Mouse (Mus musculus): ENCODE results near the gene Insr. TPM values are rescaled to one million over a fixed set of nuclear protein-coding genes. Genes with fewer than 3 reads are reported as not detected.

Insr gene
- polyA plus RNA-seq (2014; fragmentation: Illumina TruSeq; extraction: RNeasy Lipid Tissue Mini Kit (QIAGEN cat#74804); ENCODE audit: low read depth, low replicate concordance), result 7.8 TPM

GRCm38 (mm10) chr8:3278934-3279720, at the start of gene Insr:
Gene Insr, minus strand, starts transcription at chr8:3279617.

Other genes starting within 250 kb of the Insr start
- gene A430078G23Rik, start 73.8 kb upstream of the Insr start, polyA plus RNA-seq (2014; fragmentation: Illumina TruSeq; extraction: RNeasy Lipid Tissue Mini Kit (QIAGEN cat#74804); ENCODE audit: low read depth, low replicate concordance), result not detected
- gene Arhgef18, start 113.4 kb upstream of the Insr start, polyA plus RNA-seq (2014; fragmentation: Illumina TruSeq; extraction: RNeasy Lipid Tissue Mini Kit (QIAGEN cat#74804); ENCODE audit: low read depth, low replicate concordance), result 3.2 TPM
- gene Pex11g, start 188.1 kb upstream of the Insr start, polyA plus RNA-seq (2014; fragmentation: Illumina TruSeq; extraction: RNeasy Lipid Tissue Mini Kit (QIAGEN cat#74804); ENCODE audit: low read depth, low replicate concordance), result 3.4 TPM
- gene Tex45, start 191.2 kb upstream of the Insr start, polyA plus RNA-seq (2014; fragmentation: Illumina TruSeq; extraction: RNeasy Lipid Tissue Mini Kit (QIAGEN cat#74804); ENCODE audit: low read depth, low replicate concordance), result 29.3 TPM
- 0.27 TPM for gene Zfp358, start 213.5 kb upstream of the Insr start, polyA plus RNA-seq (2014; fragmentation: Illumina TruSeq; extraction: RNeasy Lipid Tissue Mini Kit (QIAGEN cat#74804); ENCODE audit: low read depth, low replicate concordance)
- 6.4 TPM for gene Mcoln1, start 220.8 kb upstream of the Insr start, polyA plus RNA-seq (2014; fragmentation: Illumina TruSeq; extraction: RNeasy Lipid Tissue Mini Kit (QIAGEN cat#74804); ENCODE audit: low read depth, low replicate concordance)
- 1.8 TPM for gene Pnpla6, start 235.8 kb upstream of the Insr start, polyA plus RNA-seq (2014; fragmentation: Illumina TruSeq; extraction: RNeasy Lipid Tissue Mini Kit (QIAGEN cat#74804); ENCODE audit: low read depth, low replicate concordance)